Mouse (Mus musculus): ENCODE data around the gene Gm20479. TPM values are rescaled to one million over a fixed set of nuclear protein-coding genes. Genes with fewer than 3 reads are reported as not detected.
A peak's percentile ranks its signal among the peaks of the same experiment; 100 is the strongest.

Gm20479 gene
- total and polyA plus RNA-seq, 3 experiments = 2.7 TPM; not detected in 2

- H3K27me3 ChIP-seq (ENCODE audit: control insufficient read depth in 1 of 2, insufficient read depth in 2 of 2, low read length in 2 of 2) = no peaks in the 10 kb centered on the region; a peak in 2 of 4 replicates
- no peak for DNase-seq (ENCODE audit: low read depth, low spot score)
These were observed 34.2 kb upstream of the Gm20479 start for GRCm38 (mm10) chr7:27391416-27391815.

GRCm38 (mm10) chr7:27389213-27389612 lies 32.0 kb upstream of the Gm20479 start:
- Histone ChIP-seq H3K27me3 (ENCODE audit: control insufficient read depth in 1 of 2, insufficient read depth in 2 of 2, low read length in 2 of 2) (no peaks in the 10 kb centered on the region; a peak in 2 of 4 replicates), H3K27ac (ENCODE audit: control insufficient read depth, low read depth, low read length) (no peak overlapping the region), H3K4me3 (ENCODE audit: control insufficient read depth in 1 of 2, insufficient read depth in 1 of 2, low read depth in 2 of 2, low read length in 2 of 2) (no peak overlapping the region), H3K4me1 (ENCODE audit: control insufficient read depth in 1 of 2, insufficient read depth in 2 of 2, low read length in 2 of 2) (peaks cover 5 to 22% of the 10 kb centered on the region in 2 experiments), H3K9me3 (replicated peaks; ENCODE audit: insufficient read depth, low read length) (no peaks in the 10 kb centered on the region), H3K79me2 (ENCODE audit: control insufficient read depth, insufficient read depth, low read length, poor library complexity) (no peaks in the 10 kb centered on the region), H3K36me3 (ENCODE audit: control insufficient read depth in 1 of 2, insufficient read depth in 2 of 2, low read length in 2 of 2) (peaks cover 0 to 7% of the 10 kb centered on the region in 2 experiments; a peak in 2 of 4 replicates), H3K9ac (ENCODE audit: control insufficient read depth, low read depth, low read length, poor library complexity, severe bottlenecking) (no peak overlapping the region)
- peak; percentile 72 for DNase-seq (ENCODE audit: low read depth, low spot score)
- TF ChIP-seq MYC (IDR thresholded peaks at IDR 0.05; ENCODE audit: low read depth, low read length) (no peak), MXI1 (IDR thresholded peaks at IDR 0.05; ENCODE audit: low read depth, low read length) (peak; percentile 29; the same call in 1 of the 2 replicates), CHD2 (IDR thresholded peaks at IDR 0.05; ENCODE audit: low read length) (no peak), EP300 (IDR thresholded peaks at IDR 0.05; ENCODE audit: low read depth in 1 of 2, low read length in 2 of 2) (0 out of 4 replicates have a peak, but pooled peaks of 1 of the 2 experiments have one; percentile 3), GABPA (IDR thresholded peaks at IDR 0.05; ENCODE audit: low read depth, low read length) (peak; percentile 37; the same call in 1 of the 2 replicates), KAT2A (conservative IDR thresholded peaks at IDR 0.05; ENCODE audit: low read depth, low read length) (no peak), SIN3A (IDR thresholded peaks at IDR 0.05; ENCODE audit: low read length) (no peak), ZNF384 (IDR thresholded peaks at IDR 0.05; ENCODE audit: low read depth, low read length) (peak; percentile 50)

More at GRCm38 (mm10) chr7:27391416-27391815, 34.2 kb upstream of the Gm20479 start:
- Histone ChIP-seq H3K4me1 (ENCODE audit: control insufficient read depth in 1 of 2, insufficient read depth in 2 of 2, low read length in 2 of 2) (peaks cover 5 to 19% of the 10 kb centered on the region in 2 experiments), H3K79me2 (ENCODE audit: control insufficient read depth, insufficient read depth, low read length, poor library complexity) (no peaks in the 10 kb centered on the region), H3K9ac (ENCODE audit: control insufficient read depth, low read depth, low read length, poor library complexity, severe bottlenecking) (no peak overlapping the region), H3K27ac (ENCODE audit: control insufficient read depth, low read depth, low read length) (no peak overlapping the region), H3K9me3 (replicated peaks; ENCODE audit: insufficient read depth, low read length) (no peaks in the 10 kb centered on the region), H3K36me3 (ENCODE audit: control insufficient read depth in 1 of 2, insufficient read depth in 2 of 2, low read length in 2 of 2) (peaks cover 0 to 4% of the 10 kb centered on the region in 2 experiments; a peak in 2 of 4 replicates), H3K4me3 (ENCODE audit: control insufficient read depth in 1 of 2, insufficient read depth in 1 of 2, low read depth in 2 of 2, low read length in 2 of 2) (no peak overlapping the region)
- no peak for TF ChIP-seq ZKSCAN1 (IDR thresholded peaks at IDR 0.05; ENCODE audit: low read depth, low read length)
- no peak for TF ChIP-seq UBTF (IDR thresholded peaks at IDR 0.05; ENCODE audit: borderline replicate concordance, insufficient read depth, low read depth, low read length)
- TF ChIP-seq CTCF (IDR thresholded peaks at IDR 0.05 in 2 of 3, conservative IDR thresholded peaks at IDR 0.05 in 1 of 3; ENCODE audit: control insufficient read depth in 1 of 3, insufficient read depth in 1 of 3, low read depth in 2 of 3, low read length in 3 of 3, poor library complexity in 1 of 3, severe bottlenecking in 1 of 3) = no peak
- TF ChIP-seq KAT2A (conservative IDR thresholded peaks at IDR 0.05; ENCODE audit: low read depth, low read length) = no peak
- TF ChIP-seq RAD21 (IDR thresholded peaks at IDR 0.05; ENCODE audit: low read depth, low read length) = no peak
- no peak for TF ChIP-seq MAX (IDR thresholded peaks at IDR 0.05; ENCODE audit: low read length)

- H3K9ac ChIP-seq (ENCODE audit: control insufficient read depth, low read depth, low read length, poor library complexity, severe bottlenecking) = no peak overlapping the region
- peak; percentile 72 for DNase-seq (ENCODE audit: low read depth, low spot score)
- H3K27me3 ChIP-seq (ENCODE audit: control insufficient read depth in 1 of 2, insufficient read depth in 2 of 2, low read length in 2 of 2) = no peaks in the 10 kb centered on the region
- H3K4me3 ChIP-seq (ENCODE audit: control insufficient read depth in 1 of 2, insufficient read depth in 1 of 2, low read depth in 2 of 2, low read length in 2 of 2) = no peak overlapping the region
- TF ChIP-seq ZKSCAN1 (IDR thresholded peaks at IDR 0.05; ENCODE audit: low read depth, low read length) (no peak), ZC3H11A (IDR thresholded peaks at IDR 0.05; ENCODE audit: low read depth, low read length) (peak; percentile 48; the same call in 1 of the 2 replicates), SIN3A (IDR thresholded peaks at IDR 0.05; ENCODE audit: low read length) (0 out of 2 replicates have a peak, but pooled peaks have one; percentile 33), CHD1 (IDR thresholded peaks at IDR 0.05; ENCODE audit: low read depth, low read length) (no peak), SMC3 (IDR thresholded peaks at IDR 0.05; ENCODE audit: low read depth, low read length) (peak; percentile 74), RAD21 (IDR thresholded peaks at IDR 0.05; ENCODE audit: low read depth, low read length) (peak; percentile 52), CTCF (IDR thresholded peaks at IDR 0.05 in 2 of 3, conservative IDR thresholded peaks at IDR 0.05 in 1 of 3; ENCODE audit: control insufficient read depth in 1 of 3, insufficient read depth in 1 of 3, low read depth in 2 of 3, low read length in 3 of 3, poor library complexity in 1 of 3, severe bottlenecking in 1 of 3) (peak; percentile 85 to 91 (median 87)), ETS1 (IDR thresholded peaks at IDR 0.05; ENCODE audit: low read depth, low read length) (peak; percentile 27; the same call in 1 of the 2 replicates), ZNF384 (IDR thresholded peaks at IDR 0.05; ENCODE audit: low read depth, low read length) (peak; percentile 49; the same call in 1 of the 2 replicates), EP300 (IDR thresholded peaks at IDR 0.05; ENCODE audit: low read depth in 1 of 2, low read length in 2 of 2) (no peak), E2F4 (IDR thresholded peaks at IDR 0.05; ENCODE audit: borderline replicate concordance, low read depth, low read length) (no peak)
- peaks cover 5 to 33% of the 10 kb centered on the region in 2 experiments for H3K4me1 ChIP-seq (ENCODE audit: control insufficient read depth in 1 of 2, insufficient read depth in 2 of 2, low read length in 2 of 2)
- H3K9me3 ChIP-seq (replicated peaks; ENCODE audit: insufficient read depth, low read length) = no peaks in the 10 kb centered on the region
- H3K36me3 ChIP-seq (ENCODE audit: control insufficient read depth in 1 of 2, insufficient read depth in 2 of 2, low read length in 2 of 2) = peaks cover 0 to 16% of the 10 kb centered on the region in 2 experiments; a peak in 2 of 4 replicates
- H3K27ac ChIP-seq (ENCODE audit: control insufficient read depth, low read depth, low read length) = no peak overlapping the region; the same call in 1 of the 2 replicates
- no peaks in the 10 kb centered on the region for H3K79me2 ChIP-seq (ENCODE audit: control insufficient read depth, insufficient read depth, low read length, poor library complexity)
These were observed 27.5 kb upstream of the Gm20479 start for GRCm38 (mm10) chr7:27384731-27385130.

Measured in MEL (cell line).